Mouse (Mus musculus) intestine, postnatal 0 days (tissue): Measurements from ENCODE around the gene L3mbtl2. TPM values are rescaled to one million over a fixed set of nuclear protein-coding genes. Genes with fewer than 3 reads are reported as not detected.
"Not testable (repeated sequence)": the region's sequence is repeated elsewhere in the genome, so short reads cannot be mapped to it uniquely, and the experiment has no call there.

ENCODE experiments used
- ATAC-seq: fragments of 200-750 bp; cut with Nextera tagmentation; 2 replicates; pipeline ENCODE4 v1.8.0; 2017; ENCODE audit warnings: mild to moderate bottlenecking, moderate TSS enrichment, moderate library complexity
- H3K27ac ChIP-seq: fragments of 300-500 bp; sonication (generic); 2 replicates; pipeline ENCODE4 v1.5.1; 2014; ENCODE audit warnings: mild to moderate bottlenecking, low read depth, low read length, moderate library complexity
- H3K27me3 ChIP-seq: fragments of 300-500 bp; sonication (generic); replicated peaks from 2 replicates; pipeline ENCODE4 v1.6.1; 2014; ENCODE audit warnings: low read length, mixed read lengths; ENCODE audit not compliant: control insufficient read depth, insufficient read depth
- H3K36me3 ChIP-seq: fragments of 300-500 bp; sonication (generic); 2 replicates; pipeline ENCODE4 v1.6.1; 2014; ENCODE audit warnings: mild to moderate bottlenecking, moderate library complexity; ENCODE audit not compliant: control insufficient read depth, insufficient read depth
- H3K4me1 ChIP-seq: fragments of 300-500 bp; sonication (generic); replicated peaks from 2 replicates; pipeline ENCODE4 v1.6.1; 2014; ENCODE audit warnings: antibody characterized with exemption, low read length, mixed read lengths; ENCODE audit not compliant: control insufficient read depth, insufficient read depth
- H3K4me2 ChIP-seq: fragments of 300-500 bp; sonication (generic); replicated peaks from 2 replicates; pipeline ENCODE4 v1.6.1; 2014; ENCODE audit warnings: low read depth, mild to moderate bottlenecking, moderate library complexity
- H3K4me3 ChIP-seq: fragments of 300-500 bp; sonication (generic); 2 replicates; pipeline ENCODE4 v1.5.1; 2014; ENCODE audit warnings: low read depth, low read length
- H3K9ac ChIP-seq: fragments of 300-500 bp; sonication (generic); 2 replicates; pipeline ENCODE4 v1.6.1; 2014; ENCODE audit warnings: mild to moderate bottlenecking, low read depth, low read length
- H3K9me3 ChIP-seq: fragments of 300-500 bp; sonication (generic); 2 replicates; pipeline ENCODE4 v1.6.1; 2016; ENCODE audit warnings: mixed run types; ENCODE audit not compliant: control insufficient read depth
- CTCF ChIP-seq: sonication (generic); IDR thresholded peaks from 2 replicates; pipeline ENCODE4 v1.5.1; 2016; ENCODE audit warnings: low read depth, mild to moderate bottlenecking, control low read depth, antibody characterized with exemption, moderate library complexity
- WGBS: fragments of 180-500 bp; shearing (Covaris S2); extraction: QIAGEN DNeasy Blood & Tissue Kit; methylation state at CpG from one replicate; pipeline ENCODE4 v1.1.7; 2014; 5-methylcytosine and 5-hydroxymethylcytosine counted together
- polyA plus RNA-seq: library from polyadenylated mRNA; unstranded; fragments of >200 nt; fragmentation: Nextera tagmentation; extraction: Ambion mirVana; gene quantifications from 2 replicates; pipeline ENCODE4 v1.2.1, GENCODE M21; 2015

Gene L3mbtl2
- polyA plus RNA-seq, 1 experiment from 2014 or later = 8.3 TPM

GRCm38 (mm10) chr15:81697175-81697574 is 33.5 kb downstream of the L3mbtl2 start, which contains the start of gene Chadl:
TSS of gene Chadl (minus strand) at chr15:81697287.
- Histone ChIP-seq H3K4me1 (0 out of 2 replicates have a peak, but pooled peaks cover 6% of the 10 kb centered on the region), H3K9me3 (no peaks in the 10 kb centered on the region), H3K27ac (no peak within 1 kb of the TSS), H3K36me3 (no peaks in the 10 kb centered on the region; the same call in 1 of the 2 replicates), H3K27me3 (peaks cover 39% of the 10 kb centered on the region), H3K9ac (no peak within 1 kb of the TSS), H3K4me3 (no peak within 1 kb of the TSS), H3K4me2 (no peak within 1 kb of the TSS)
- ATAC-seq = no peak
- 73% methylated on average over 7 of the region's 7 CpGs for WGBS
- TF ChIP-seq CTCF = no peak

- Histone ChIP-seq H3K27ac (no peak overlapping the region), H3K9ac (no peak overlapping the region), H3K9me3 (no peaks in the 10 kb centered on the region), H3K4me3 (no peak overlapping the region), H3K27me3 (peaks cover 32% of the 10 kb centered on the region), H3K4me2 (no peak overlapping the region), H3K36me3 (peaks cover under 1% of the 10 kb centered on the region; the same call in 1 of the 2 replicates), H3K4me1 (0 out of 2 replicates have a peak, but pooled peaks cover 6% of the 10 kb centered on the region)
- WGBS = 41% methylated on average over 3 of the region's 3 CpGs
- no peak for ATAC-seq
- peak; percentile 61 for TF ChIP-seq CTCF
Observed at GRCm38 (mm10) chr15:81697847-81698246, 34.2 kb downstream of the L3mbtl2 start.

- H3K36me3 ChIP-seq = peaks cover 8% of the 10 kb centered on the region; the same call in 1 of the 2 replicates
- no peak for TF ChIP-seq CTCF
- peaks cover 25% of the 10 kb centered on the region for H3K27me3 ChIP-seq
- H3K4me3 ChIP-seq = no peak overlapping the region
- H3K27ac ChIP-seq = no peak overlapping the region
- no peak for ATAC-seq
- H3K9me3 ChIP-seq = no peaks in the 10 kb centered on the region
- H3K4me2 ChIP-seq = no peak overlapping the region
- no peak overlapping the region for H3K9ac ChIP-seq
- 0 out of 2 replicates have a peak, but pooled peaks cover 2% of the 10 kb centered on the region for H3K4me1 ChIP-seq
- 45% methylated on average over 2 of the region's 2 CpGs for WGBS
Observed at GRCm38 (mm10) chr15:81698532-81698931, 34.8 kb downstream of the L3mbtl2 start.

GRCm38 (mm10) chr15:81700161-81700560 is 36.5 kb downstream of the L3mbtl2 start:
- no peak for ATAC-seq
- Histone ChIP-seq H3K27me3 (peaks cover 10% of the 10 kb centered on the region), H3K36me3 (peaks cover 24% of the 10 kb centered on the region), H3K4me3 (no peak overlapping the region), H3K27ac (no peak overlapping the region), H3K9me3 (no peaks in the 10 kb centered on the region), H3K9ac (no peak overlapping the region), H3K4me1 (no peaks in the 10 kb centered on the region), H3K4me2 (no peak overlapping the region)
- TF ChIP-seq CTCF = no peak
- WGBS = 21% methylated on average over 2 of the region's 2 CpGs

- no peak overlapping the region for H3K27ac ChIP-seq
- ATAC-seq = no peak
- no peaks in the 10 kb centered on the region for H3K4me1 ChIP-seq
- H3K36me3 ChIP-seq = peaks cover 28% of the 10 kb centered on the region
- H3K9ac ChIP-seq = no peak overlapping the region
- no peak for TF ChIP-seq CTCF
- H3K9me3 ChIP-seq = no peaks in the 10 kb centered on the region
- WGBS = 38% methylated on average over 8 of the region's 8 CpGs
- peaks cover 8% of the 10 kb centered on the region for H3K27me3 ChIP-seq
- H3K4me2 ChIP-seq = no peak overlapping the region
- no peak overlapping the region for H3K4me3 ChIP-seq
Observed at GRCm38 (mm10) chr15:81700601-81701000, 36.9 kb downstream of the L3mbtl2 start.

- peaks cover 36% of the 10 kb centered on the region for H3K36me3 ChIP-seq
- not testable (repeated sequence) for ATAC-seq, H3K9me3 ChIP-seq, H3K9ac ChIP-seq, H3K4me3 ChIP-seq, H3K4me2 ChIP-seq, H3K27me3 ChIP-seq, H3K27ac ChIP-seq, H3K4me1 ChIP-seq
- WGBS = 80% methylated on average over 4 of the region's 4 CpGs
- TF ChIP-seq CTCF = peak; percentile 16; the same call in 1 of the 2 replicates
Observed at GRCm38 (mm10) chr15:81701350-81701749, 37.7 kb downstream of the L3mbtl2 start.
